Mouse (Mus musculus): Measurements from ENCODE around the gene Zfp710. TPM values are rescaled to one million over a fixed set of nuclear protein-coding genes. Genes with fewer than 3 reads are reported as not detected.

The Zfp710 gene
- total RNA-seq, 2 experiments from 2014 or later = 13.8 to 14.3 TPM

DNA sequence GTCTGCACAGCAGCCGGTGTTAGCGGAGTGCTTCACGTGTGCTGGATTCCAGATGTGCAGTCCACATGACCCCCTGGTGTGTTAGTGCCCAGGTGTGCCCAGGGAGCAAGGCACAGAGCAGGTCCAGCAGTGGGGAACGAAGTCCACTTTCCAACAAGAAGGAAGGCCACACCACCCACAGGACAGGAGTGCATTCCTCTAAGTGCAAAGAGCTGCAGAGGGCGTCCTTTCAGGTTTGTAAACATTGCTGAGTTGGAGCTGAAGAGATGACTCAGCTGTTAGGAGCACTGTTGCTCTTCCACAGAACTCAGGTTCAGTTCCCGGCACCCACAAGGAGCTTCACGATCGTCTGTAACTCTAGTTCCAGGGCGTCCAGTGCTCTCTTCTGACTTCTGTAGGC is 28.5 kb downstream of the Zfp710 start:
- no peak for DNase-seq (ENCODE audit: low spot score in 2 of 2)

DNA sequence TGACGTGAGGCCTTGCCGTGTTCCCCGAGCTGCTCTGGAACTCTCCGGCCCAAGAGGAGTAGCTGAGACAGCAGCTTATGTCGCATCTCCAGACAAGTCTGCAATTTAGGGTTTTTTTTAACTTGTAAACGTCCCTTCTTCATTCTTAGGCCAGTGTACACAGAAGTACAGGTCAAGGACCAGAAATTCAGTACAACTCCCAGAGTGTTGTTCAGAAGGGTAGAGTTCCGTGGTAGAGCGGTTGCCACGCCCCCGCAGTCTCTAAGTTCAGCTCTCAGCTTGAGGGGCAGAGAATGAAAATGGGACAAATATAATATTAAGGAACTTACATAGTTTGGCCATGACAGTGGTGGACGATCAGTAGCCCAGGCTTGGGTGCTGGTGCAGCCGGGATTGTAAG is 31.2 kb downstream of the Zfp710 start:
- no peak for DNase-seq (ENCODE audit: low spot score in 2 of 2)

DNA sequence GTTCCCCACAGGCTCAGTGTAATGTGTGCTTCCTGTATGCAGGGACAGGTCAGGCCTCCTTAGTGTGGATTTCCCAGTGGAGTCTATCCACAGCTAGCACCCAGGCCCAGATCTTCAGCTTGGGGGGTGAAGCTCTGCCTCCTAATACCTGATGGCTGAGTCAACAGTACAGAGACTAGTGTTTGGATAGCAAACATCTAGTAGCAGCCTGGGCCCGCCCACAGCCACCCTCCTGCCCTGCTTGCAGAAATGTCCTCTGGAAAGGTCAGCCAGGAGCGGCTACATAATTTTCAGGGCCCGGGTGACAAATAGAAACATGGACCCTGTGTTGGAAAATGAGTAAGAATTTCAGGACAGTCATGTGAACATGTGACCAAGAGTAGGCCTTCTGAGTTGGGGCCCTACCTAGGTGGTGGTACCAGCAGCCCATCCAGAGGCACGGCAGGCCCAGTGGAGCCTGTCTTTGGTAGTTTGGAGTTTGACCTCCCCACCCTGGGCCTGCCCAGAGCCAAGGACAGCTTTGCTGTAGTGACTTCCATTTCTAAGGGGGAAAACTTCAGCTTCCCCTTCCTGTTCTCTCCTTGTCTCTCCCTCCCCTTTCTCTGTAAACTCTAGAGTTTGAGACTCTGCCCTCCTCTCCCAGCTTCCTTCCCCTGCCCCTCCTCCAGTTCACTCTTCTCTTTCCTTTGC is 32.5 kb downstream of the Zfp710 start:
- peak in 1 of 2 experiments; percentile 42 for DNase-seq (ENCODE audit: low spot score in 2 of 2)

DNA sequence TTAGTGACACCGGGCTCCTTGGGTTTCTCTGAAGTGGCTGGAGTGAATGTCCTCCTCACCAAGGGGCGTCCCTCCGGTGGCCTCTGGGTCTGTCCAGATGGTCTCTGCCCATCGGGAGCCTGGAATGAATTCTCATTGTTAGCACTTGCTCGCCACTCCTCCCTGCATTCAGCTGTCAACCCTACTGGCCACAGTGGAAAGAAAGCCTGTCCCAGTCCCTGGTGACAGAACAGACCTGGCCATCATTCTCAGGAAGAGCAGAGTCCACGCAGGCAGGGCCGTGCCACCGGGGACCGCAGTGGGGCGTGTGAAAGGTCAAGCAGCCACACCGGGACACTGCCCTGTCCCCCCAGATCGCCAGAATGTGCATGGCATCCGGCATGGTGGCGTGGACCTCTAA is 33.2 kb downstream of the Zfp710 start:
- no peak for DNase-seq (ENCODE audit: low spot score in 2 of 2)

DNA sequence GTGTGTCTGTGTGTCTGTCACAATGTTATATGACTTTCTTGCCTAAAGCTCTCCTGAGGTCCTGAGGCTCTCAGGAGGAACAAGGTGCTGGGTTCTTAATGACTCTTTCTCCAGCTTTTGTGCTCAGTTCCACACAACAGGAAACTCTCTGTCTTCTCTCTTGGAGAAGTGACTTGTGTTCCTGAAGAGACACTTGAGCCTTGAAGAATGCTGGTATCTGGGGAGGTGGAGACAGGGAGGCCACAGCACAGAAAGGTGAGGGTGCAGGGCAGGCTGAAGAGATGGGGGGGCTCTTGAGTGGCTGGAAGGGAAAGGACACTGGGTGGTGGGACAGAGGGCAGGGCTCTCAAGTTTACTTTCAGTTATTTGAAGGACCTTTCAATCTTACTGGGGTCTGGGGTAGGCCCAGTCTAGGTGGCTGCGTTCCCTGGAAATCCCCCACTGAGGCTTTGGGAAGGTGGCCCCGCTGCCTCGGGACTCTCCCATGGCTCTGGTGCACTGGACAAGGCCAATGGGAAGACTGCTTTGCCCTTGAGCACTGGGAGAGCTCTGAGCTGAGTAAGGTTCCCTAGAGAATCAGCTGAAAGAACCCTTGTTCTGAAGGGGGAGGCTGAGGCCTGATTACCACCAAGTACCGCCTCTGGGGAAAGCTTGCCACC is 33.9 kb downstream of the Zfp710 start:
- no peak for DNase-seq (ENCODE audit: low spot score in 2 of 2)

DNA sequence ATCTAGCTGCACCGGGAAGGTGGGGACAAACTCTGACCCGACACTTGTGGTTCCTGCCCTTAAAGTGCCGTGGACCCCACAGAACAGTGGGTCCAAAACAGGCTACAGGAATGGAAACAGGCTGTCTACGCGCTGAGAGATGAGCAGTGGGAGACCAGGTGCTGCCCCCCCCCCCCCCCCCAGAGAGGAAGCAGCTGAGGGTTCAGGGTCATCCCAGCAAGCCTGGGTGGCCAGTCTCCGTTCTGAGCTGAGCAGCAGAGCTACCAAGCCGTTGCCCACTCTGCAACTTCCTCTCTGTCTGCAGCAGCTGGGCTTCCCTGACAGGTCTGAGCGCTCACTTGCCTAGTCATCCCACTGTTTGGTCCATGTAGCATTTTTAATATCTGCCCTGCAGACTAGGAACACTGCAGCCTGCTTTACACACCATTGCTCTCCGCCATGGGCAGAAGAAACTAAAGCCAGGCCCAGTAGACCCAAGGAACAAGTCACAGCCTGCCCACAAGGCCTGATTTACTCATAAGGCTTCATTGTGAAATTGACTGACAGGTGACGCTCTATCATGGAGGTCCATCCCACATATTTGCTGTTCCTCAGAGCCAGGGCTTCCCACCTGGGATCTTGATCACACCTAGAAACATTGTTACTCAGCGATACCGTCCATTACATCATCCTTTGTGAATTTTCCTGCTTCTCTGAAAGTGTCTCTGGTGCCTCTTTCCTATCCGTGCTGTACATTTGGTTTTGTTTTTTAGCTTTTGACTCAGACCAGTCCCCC is 34.6 kb downstream of the Zfp710 start:
- no peak for DNase-seq (ENCODE audit: low spot score in 2 of 2)

DNA sequence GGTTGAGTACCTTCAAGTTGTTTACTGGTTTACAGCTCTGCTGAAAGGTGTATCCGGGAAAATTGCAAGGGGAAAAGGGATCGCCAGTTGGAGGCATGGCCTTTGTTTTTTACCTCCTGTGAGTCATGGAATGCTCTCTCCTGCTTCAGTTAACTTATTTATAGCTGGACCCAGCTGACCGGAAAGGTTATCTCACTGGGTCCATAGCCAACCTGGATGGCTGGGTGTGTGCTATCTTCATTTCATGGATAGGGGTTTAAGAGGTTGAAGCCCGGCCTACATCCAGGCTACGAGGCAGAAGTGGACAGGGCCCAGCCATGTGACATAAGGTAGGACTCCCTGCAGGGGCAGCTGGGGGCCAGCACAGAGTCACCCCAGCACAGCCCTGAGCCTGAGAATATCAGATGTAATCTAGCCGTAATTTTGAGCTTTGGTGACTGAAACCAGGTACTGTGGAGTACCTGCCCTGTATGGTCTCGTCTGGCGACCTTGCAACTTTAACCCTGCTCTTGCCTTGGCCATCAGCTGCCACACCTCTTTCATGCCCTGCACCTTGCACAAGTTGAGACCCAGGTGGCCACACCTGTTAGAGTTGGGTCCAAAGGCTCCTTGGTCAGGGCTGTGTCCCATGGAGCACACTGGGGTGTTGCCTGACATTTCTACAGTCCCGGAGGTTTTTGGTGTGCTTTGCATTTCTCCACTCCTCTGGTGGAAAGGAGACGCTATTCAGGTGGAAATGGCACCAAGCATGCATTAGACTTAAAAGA is 35.6 kb downstream of the Zfp710 start:
- DNase-seq (ENCODE audit: low spot score in 2 of 2) = no peak

DNA sequence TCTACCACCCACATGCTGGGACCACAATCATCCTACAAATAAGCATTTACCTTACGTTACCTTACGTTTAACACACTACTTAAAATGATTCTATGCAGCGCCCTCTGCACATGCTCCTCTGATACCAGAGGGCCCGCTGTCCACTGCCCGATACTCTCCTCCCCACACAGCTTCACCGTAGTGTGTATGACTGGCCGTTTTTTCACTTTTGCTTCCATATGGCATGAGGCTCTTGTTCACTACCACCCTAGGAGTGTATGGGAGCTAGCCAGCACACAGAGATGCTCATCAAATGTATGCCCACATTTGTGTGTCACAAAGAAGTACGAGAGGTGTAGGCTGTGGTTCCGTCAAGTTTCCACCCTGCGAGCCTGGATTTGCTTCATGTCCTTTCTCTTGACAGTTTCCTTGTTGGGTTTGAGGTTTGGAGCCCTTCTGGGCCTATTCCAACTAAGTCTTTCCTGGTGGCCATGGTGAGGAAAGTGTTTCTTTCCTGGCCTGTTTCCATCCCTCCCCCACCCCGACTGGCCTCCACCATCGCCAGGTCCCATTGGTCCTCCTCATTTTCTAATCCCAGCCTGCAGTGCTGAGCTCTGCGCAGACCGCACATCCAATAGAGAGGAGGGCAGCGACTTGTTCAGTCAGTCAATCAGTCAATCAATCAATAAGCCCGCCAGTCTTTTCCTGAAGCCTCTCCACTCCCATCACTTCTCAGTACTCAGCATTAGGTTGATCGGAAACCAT is 37.6 kb downstream of the Zfp710 start:
- no peak for DNase-seq (ENCODE audit: low spot score in 2 of 2)

DNA sequence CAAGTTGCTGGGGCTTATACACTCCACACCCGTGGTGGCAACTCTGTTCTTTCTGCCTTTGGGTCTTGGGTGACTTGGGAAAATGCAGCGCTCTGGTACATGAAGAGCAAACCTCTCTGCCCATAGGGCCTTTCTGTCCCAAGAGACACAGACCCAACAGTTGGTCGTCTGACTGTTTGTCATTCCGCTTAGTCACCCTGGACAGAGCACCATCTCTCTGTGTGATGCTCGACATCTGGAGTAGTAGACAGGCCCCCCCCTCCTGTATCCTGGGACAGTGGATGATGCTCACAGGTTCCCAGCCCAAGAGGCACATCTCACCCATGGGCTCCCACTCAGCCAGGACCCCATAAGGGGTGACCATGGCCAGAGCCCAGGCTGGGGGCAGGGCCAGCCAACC is 38.6 kb downstream of the Zfp710 start:
- no peak for DNase-seq (ENCODE audit: low spot score in 2 of 2)

DNA sequence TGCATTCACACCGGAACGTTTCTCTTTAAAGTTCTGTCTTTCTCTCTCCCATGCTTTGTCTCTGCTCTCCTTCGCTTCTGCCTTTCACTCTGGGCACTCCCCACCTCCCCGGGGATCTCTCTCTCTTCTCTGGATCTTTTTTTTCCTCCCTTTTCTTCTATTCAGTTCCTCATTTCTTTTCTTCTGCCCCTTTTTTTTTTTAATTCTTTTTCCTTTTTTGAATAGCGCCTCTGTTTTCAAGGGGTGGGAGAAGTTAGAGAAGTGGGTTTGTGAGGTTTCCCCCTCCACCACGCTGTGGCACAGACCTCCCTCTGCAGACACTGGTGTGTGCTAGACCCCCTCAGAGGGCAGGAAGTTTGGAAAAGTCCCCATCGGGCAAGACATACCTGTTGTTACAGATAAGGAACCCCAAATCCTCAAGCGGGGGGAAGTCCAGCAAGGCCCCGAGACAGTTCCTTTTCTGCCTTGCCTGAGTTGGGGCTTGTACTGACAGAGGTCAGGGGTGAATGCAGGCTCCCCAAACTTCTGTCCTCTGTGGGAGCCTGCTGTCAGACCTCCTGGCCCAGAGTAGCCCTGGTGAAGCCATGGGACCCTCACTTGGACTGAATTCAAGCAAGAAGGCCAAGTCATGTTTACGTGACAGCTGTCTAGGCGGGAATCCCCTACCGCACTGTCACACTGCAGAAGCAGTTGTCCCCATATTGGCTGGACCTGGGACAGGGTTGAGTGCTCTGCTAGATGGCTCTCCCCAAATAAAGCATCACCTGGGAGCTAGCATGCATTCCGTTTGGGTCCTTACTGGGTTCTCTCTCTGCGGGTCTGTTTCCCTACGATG is 39.5 kb downstream of the Zfp710 start:
- no peak for DNase-seq (ENCODE audit: low spot score in 2 of 2)

DNA sequence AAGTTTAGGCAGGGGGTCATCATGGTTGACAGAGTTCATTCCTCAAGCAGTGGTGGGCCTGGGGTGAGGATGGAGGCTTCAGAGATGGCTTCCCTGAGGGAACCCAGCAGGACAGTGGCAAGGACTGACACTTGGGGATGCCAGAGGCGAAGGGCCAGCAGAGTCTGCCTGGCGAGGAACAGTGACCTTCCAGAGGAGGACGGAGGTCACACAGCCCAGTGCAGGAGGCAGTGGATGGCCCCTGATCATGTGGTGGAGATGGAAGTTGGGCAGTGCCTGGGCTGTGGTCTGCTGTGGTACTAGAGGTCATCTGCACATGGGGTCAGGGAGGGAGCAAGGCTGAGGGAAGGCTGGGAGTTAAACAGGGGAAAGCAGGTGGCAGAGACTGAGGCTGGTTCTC is 40.6 kb downstream of the Zfp710 start:
- no peak for DNase-seq (ENCODE audit: low spot score in 2 of 2)

DNA sequence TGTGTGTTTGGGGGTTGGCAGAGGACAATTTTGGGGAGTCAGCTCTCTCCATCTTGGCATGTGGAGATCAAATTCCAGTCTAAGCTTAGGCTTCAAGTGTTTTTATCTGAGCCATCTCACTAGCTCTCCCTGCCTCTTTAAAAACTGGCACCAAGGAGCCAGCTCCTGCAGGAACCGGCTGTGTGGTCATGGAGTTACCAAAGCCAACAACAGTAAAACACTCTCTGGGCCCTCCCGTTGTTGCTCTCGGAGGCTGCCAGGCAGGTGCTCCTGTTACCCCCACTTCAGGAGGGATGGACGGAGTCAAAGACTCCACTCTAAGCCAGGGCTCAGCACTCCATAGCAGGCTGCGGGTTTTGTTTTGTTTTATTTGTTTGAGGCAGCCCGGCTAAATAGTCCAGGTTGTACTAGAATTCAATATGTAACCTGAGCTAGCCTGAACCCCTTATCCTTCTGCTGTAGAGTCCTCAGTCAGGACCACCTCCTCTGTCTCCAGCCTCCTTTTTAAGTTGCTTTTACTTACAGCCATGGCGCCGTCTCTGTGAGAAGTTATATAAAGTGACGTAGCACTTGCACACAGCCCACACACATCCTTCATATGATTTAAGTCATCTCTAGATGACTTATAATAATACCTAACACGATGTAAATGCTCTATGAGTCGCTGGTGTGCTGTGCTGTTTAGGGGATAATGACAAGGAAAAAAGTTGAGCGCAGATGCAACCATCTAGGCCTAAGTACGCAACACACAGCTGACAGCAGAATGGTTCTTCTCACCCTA is 42.3 kb downstream of the Zfp710 start:
- DNase-seq (ENCODE audit: low spot score in 2 of 2) = no peak

DNA sequence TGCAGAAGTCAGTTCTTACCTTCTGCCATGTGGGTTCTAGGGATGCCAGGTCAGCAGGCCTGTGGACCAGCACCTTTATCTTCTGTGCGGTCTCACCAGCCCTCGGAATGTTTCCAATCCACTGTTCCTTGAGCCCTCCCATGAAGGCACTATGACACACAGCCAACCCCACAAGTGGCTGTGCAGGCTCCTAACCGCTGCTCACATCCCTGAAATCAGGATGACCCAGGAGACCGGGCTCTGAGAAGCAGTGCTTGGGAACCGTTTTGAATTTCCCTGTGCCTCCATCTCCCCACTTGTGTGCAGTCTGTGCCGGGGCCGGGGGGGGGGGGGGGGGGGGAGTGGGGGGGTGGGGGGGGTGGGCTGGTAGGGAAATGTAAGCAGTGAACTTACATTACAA is 43.7 kb downstream of the Zfp710 start:
- DNase-seq (ENCODE audit: low spot score in 2 of 2) = no peak

DNA sequence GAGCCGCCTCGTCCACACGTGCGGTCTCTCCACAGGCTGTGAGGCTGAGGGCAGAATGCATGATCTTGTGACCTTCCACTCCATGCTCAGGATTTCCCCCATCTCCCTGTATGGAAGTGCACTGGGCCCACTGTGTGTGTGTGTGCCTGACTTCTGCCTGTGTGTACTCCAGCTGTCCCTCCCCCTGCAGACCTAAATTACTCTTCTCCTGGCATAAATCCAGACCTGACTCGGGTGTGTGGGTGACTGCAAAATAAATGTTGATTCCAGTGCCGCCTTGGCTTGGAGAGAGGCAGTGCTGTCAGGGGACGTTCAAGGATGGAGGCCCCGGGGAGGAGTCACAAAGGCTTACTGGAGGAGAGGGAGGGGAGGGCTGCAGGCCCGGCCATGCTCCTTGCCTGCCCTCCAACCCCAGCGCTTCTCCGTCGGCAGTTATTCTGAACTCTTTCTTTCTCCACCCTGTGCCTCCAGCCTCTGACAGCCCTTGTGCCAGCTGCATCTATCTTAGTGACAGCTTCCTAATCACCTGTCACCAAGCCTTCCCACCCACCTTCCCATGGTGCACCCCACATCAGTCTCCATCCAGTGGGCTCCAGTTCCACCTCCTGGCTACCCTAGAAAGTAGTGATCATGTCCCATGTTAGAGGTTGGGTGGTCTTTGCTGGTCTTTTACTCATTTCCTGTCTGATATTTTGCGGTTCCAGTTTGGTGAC is 45.2 kb downstream of the Zfp710 start:
- peak in 1 of 2 experiments; percentile 50 for DNase-seq (ENCODE audit: low spot score in 2 of 2)

DNA sequence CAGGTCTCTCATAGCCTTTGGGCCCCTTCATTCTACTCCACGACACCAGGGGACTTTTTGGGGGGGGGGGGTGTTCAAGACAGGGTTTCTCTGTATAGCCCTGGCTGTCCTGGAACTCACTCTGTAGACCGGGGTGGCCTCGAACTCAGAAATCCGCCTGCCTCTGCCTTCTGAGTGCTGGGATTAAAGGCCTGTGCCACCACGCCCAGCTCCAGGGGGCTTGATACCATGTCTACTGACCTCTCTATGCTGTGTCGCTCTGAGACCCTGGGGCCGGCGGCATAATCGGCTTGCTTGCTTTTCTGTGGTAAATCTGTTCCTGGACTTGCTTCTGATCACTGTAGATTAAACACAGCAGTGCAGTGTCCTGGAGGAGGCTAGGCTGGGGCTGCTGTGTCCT is 46.6 kb downstream of the Zfp710 start:
- no peak for DNase-seq (ENCODE audit: low spot score in 2 of 2)

DNA sequence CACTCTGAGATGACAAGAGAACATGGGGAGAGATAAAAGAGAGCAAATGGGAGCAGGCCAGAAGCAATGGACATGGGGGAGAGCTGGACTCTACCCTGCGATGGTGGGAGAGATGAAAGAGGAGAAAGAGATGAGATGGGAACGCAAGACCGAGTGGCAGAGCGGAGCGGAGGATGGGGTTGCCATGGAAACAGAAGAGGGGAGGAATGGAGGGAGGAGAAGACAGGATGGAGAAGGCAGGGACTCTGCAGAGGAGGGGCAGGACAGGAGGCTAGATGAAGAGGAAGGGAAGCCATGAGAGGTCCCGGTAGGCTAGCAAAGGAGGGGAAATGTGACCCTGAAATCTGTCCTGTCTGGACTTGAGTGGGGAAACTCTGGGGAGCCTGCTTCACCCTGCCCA is 47.7 kb downstream of the Zfp710 start:
- no peak for DNase-seq (ENCODE audit: low spot score in 2 of 2)

DNA sequence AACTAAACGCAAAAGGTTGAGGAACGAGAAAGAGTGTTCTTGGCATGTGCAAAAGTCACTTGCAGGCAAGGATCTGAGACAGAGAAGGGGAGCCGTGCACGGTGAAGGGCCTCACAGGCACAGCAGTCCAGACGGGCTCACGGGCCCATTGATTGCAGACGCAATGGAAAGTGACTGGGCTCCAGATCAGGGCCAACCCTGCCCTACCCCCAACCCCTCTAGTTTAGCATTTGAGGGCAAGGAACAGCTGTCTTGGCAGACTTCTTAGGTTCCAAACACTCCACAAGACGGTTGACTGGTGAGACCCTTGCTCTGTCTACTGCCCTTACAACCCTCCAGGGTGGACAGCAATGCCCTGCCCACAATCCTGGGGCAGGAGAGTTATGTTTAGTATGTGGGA is 48.9 kb downstream of the Zfp710 start:
- DNase-seq (ENCODE audit: low spot score in 2 of 2) = no peak

DNA sequence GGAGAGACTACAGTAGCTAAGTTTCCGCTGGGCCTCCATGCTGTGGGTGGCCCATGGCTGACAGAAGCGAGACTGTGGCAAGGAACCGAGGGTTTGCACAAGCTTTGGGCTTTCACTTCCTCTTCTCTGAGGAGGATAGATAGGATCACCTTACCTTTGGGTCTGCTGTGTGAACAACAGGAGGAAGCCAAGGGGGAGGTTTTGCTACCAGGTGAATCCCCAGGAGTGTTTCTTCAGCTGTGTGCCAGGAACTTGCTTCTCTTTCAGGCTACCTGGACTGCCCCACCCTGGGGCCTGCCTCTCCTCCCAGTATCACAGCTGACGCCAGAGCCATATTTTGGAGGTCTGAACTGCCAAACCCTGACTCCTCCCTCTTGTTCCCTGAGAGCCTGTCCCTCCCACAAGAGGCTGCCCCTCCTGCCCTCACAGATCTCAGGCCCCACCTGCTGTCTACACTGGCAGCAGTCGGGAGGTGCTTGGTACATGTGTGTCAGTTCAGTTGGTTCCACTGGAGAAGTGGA is 50.4 kb downstream of the Zfp710 start:
- no peak for DNase-seq (ENCODE audit: low spot score in 2 of 2)
